Mouse (Mus musculus) olfactory bulb, adult 2 months (tissue): ENCODE results near the gene Nkg7.

Experiments used
- CTCF ChIP-seq: fragments of 200-500 bp; IDR thresholded peaks from 2 replicates; pipeline ENCODE4 v1.5.1; 2012; ENCODE audit warnings: low read depth, mild to moderate bottlenecking, low read length, moderate library complexity; ENCODE audit not compliant: insufficient read depth
- POLR2A ChIP-seq: fragments of 200-500 bp; IDR thresholded peaks from 2 replicates; pipeline ENCODE4 v1.6.1; 2012; ENCODE audit warnings: mild to moderate bottlenecking, low read depth, low read length, moderate library complexity; ENCODE audit not compliant: insufficient read depth

DNA sequence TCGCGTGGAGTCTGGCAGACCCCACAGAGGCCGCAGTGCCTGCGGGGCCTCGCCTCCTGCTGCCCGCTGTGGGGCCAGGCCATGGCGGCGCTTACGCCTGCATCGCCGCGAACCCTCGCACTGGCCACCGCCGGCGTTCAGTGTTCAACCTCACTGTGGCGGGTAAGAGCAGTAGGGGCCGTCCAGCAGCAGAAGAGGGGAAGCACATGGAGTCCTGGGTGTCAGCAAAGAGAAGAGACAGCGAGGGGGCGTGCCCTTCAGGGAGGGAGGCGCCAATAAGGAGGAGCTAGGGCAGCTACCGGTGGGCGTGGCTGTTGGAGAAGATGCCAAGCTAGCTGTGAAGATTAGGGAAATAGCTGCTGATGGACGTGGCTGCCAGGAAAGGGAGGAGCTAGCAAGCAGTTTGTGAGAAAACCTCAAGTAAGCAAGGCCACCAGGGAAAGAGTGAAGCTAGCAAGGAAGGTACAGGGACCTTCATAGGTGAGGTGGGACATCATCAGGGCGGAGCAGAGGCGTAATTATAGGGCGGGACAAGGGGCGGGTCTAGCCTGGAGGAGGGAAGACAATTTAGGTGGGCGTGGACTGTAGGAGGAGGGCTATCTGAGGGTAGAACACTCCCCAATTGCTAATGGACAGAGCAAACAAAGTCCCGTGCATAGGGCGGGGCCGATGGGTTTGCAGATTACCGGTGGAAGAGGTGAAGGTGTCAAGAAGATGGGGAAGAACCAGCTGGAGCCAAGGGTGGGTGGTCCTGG, 28.6 kb downstream of the Nkg7 start:
- TF ChIP-seq POLR2A (no peak), CTCF (no peak)
